Mouse (Mus musculus) midbrain, embryonic 13.5 days (tissue): ENCODE measurements at regions not wholly inside any gene's neighbourhood (a gene's known extent, or its start where the extent isn't known, plus 50 kb on each side); places are given as distances from the start of the nearest gene placed in this dataset.

Experiments
- ATAC-seq: fragments of 200-750 bp; cut with Nextera tagmentation; 2 replicates; pipeline ENCODE4 v1.8.0; 2017; ENCODE audit warnings: mild to moderate bottlenecking, moderate TSS enrichment, moderate library complexity
- H3K27ac ChIP-seq: fragments of 300-500 bp; sonication (generic); 2 replicates; pipeline ENCODE4 v1.5.1; 2015; ENCODE audit warnings: inconsistent platforms, mild to moderate bottlenecking, moderate library complexity
- H3K27me3 ChIP-seq: fragments of 300-500 bp; sonication (generic); 2 replicates; pipeline ENCODE4 v1.6.1; 2015; ENCODE audit warnings: mild to moderate bottlenecking, inconsistent platforms
- H3K36me3 ChIP-seq: fragments of 300-500 bp; sonication (generic); 2 replicates; pipeline ENCODE4 v1.6.1; 2015; ENCODE audit warnings: mild to moderate bottlenecking, inconsistent platforms
- H3K4me1 ChIP-seq: fragments of 300-500 bp; sonication (generic); replicated peaks from 2 replicates; pipeline ENCODE4 v1.6.1; 2015; ENCODE audit warnings: inconsistent platforms
- H3K4me2 ChIP-seq: fragments of 300-500 bp; sonication (generic); replicated peaks from 2 replicates; pipeline ENCODE4 v1.6.1; 2015; ENCODE audit warnings: moderate library complexity, mild to moderate bottlenecking, inconsistent platforms
- H3K4me3 ChIP-seq: fragments of 300-500 bp; sonication (generic); replicated peaks from 2 replicates; pipeline ENCODE4 v1.5.1; 2015; ENCODE audit warnings: mild to moderate bottlenecking, inconsistent platforms
- H3K9ac ChIP-seq: fragments of 300-500 bp; sonication (generic); replicated peaks from 2 replicates; pipeline ENCODE4 v1.6.1; 2015; ENCODE audit warnings: mild to moderate bottlenecking, inconsistent platforms
- H3K9me3 ChIP-seq: fragments of 300-500 bp; sonication (generic); 2 replicates; pipeline ENCODE4 v1.6.1; 2016; ENCODE audit warnings: mild to moderate bottlenecking, inconsistent platforms
- WGBS: fragments of 180-500 bp; shearing (Covaris S2); methylation state at CpG from one replicate; pipeline ENCODE4 v1.1.7; 2015; 5-methylcytosine and 5-hydroxymethylcytosine counted together

DNA sequence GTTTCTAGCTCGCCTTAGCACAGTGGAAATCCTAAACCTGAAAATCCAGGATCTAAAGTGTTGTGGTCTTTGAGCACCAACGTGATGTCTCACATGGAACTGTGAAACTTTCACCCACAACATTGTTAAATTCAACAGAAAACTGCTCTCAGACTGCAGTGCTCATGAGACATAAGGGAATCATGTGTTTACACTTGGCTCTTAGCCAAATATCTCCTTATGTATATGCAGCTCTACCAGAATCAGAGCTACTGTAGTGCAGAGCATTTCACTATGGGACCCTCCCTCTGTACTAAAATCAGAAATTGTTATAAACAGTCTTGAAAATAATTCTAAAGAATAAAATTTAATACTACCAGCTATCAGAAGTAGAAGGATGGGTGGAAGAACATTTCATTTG, 778.8 kb upstream of the Fam84a start:
- no peaks in the 10 kb centered on the region for H3K36me3 ChIP-seq
- no peaks in the 10 kb centered on the region for H3K9me3 ChIP-seq
- H3K4me3 ChIP-seq: no peak overlapping the region
- no peak for ATAC-seq
- H3K27me3 ChIP-seq: 0 out of 2 replicates have a peak, but pooled peaks cover 4% of the 10 kb centered on the region
- H3K4me2 ChIP-seq: no peak overlapping the region
- no peak overlapping the region for H3K27ac ChIP-seq
- 92% methylated on average over 2 of the region's 2 CpGs for WGBS
- no peak overlapping the region for H3K9ac ChIP-seq
- no peaks in the 10 kb centered on the region for H3K4me1 ChIP-seq

DNA sequence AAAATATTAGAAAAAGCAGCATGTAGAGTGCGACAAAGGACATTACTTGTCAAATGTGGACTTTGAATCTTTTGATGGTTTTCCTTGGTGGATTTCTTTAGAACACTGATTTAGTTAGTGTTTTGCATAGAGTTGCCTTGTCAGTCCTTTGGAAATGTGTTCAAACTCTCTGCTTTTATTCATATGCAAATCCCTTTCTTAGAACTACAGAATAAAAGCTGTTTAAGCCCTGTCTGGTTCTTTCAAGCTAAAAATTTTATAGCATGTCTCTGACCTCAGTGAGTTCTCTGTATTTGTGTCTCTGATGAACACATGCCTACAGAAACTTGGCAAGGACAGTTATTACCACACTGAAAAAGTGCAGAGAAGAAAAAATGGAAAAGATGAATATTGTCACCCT, 775.7 kb upstream of the Fam84a start:
- 0 out of 2 replicates have a peak, but pooled peaks cover 4% of the 10 kb centered on the region for H3K27me3 ChIP-seq
- no peaks in the 10 kb centered on the region for H3K36me3 ChIP-seq
- H3K27ac ChIP-seq: no peak overlapping the region
- no peak overlapping the region for H3K4me2 ChIP-seq
- no peak overlapping the region for H3K9ac ChIP-seq
- no peak overlapping the region for H3K4me3 ChIP-seq
- ATAC-seq: peak; percentile 55; the same call in 1 of the 2 replicates
- no peaks in the 10 kb centered on the region for H3K4me1 ChIP-seq
- WGBS: 17% methylated on average over 1 of the region's 1 CpGs
- no peaks in the 10 kb centered on the region for H3K9me3 ChIP-seq

DNA sequence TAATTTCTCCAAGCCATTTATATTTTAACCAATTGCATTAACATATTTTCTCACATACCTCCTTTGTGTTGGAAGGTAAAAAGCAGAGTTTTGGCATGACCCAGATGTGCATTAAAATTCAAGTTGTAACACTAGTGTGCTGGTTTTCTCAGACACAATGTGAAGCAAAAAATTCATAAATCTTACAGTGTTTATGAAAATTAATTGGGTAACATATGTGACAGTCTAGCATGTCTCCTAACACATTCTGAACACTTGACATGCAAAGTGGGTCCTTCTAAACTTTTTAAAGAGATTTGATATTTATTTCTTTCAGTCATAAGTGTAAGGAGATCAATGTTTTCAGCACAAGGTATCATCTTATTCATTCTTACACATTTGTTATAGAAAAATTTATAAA, 771.9 kb upstream of the Fam84a start:
- no peak for ATAC-seq
- H3K36me3 ChIP-seq: no peaks in the 10 kb centered on the region
- H3K9me3 ChIP-seq: no peaks in the 10 kb centered on the region
- H3K4me1 ChIP-seq: no peaks in the 10 kb centered on the region
- 0 out of 2 replicates have a peak, but pooled peaks cover 4% of the 10 kb centered on the region for H3K27me3 ChIP-seq
- no peak overlapping the region for H3K4me2 ChIP-seq
- H3K9ac ChIP-seq: no peak overlapping the region
- H3K4me3 ChIP-seq: no peak overlapping the region
- no peak overlapping the region for H3K27ac ChIP-seq

DNA sequence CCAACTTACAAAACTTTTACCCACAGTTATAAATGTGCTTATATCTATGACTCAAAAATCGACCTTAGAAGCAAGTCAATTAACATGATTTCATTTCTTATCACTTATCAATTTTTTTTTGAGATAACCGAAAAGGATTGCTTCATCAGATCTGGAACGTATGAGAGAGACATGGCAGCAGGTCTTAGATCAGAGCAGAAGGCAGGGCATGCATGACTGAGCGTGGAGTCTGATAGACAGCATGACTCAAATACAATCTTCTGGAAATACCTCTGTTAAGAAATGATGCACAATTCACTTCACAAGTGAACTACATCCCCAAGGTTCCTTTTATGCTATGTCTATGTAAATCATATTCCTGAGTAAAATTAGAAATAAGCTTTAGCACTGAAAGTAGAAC, 760.1 kb upstream of the Fam84a start:
- 78% methylated on average over 4 of the region's 4 CpGs for WGBS
- no peaks in the 10 kb centered on the region for H3K36me3 ChIP-seq
- H3K9ac ChIP-seq: no peak overlapping the region
- H3K27ac ChIP-seq: no peak overlapping the region
- H3K27me3 ChIP-seq: no peaks in the 10 kb centered on the region
- H3K9me3 ChIP-seq: no peaks in the 10 kb centered on the region
- H3K4me2 ChIP-seq: no peak overlapping the region
- H3K4me1 ChIP-seq: no peaks in the 10 kb centered on the region
- no peak for ATAC-seq
- no peak overlapping the region for H3K4me3 ChIP-seq

DNA sequence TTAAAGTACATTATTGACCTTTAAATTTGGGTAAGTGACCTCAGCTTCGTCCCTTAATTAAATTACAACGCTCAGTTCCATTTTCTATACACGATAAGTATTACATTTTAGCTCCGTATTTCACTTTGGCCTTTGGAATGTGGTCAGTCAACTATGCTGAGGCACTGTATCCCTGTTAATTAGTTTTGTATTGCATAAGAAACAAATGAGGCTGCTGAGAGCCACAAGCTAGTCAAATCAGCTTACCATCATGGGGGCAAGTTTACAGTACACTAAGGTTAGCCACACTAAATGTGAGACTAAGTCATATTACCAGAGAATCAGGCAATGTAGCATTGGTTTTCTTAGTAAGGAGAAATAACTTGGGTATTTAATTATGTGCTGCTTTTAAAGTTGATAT, 731.3 kb upstream of the Fam84a start:
- Histone ChIP-seq H3K4me1 (no peaks in the 10 kb centered on the region), H3K9ac (no peak overlapping the region), H3K9me3 (no peaks in the 10 kb centered on the region), H3K27ac (no peak overlapping the region), H3K4me3 (no peak overlapping the region), H3K4me2 (no peak overlapping the region), H3K27me3 (no peaks in the 10 kb centered on the region), H3K36me3 (no peaks in the 10 kb centered on the region)
- WGBS: 90% methylated on average over 4 of the region's 4 CpGs
- no peak for ATAC-seq

DNA sequence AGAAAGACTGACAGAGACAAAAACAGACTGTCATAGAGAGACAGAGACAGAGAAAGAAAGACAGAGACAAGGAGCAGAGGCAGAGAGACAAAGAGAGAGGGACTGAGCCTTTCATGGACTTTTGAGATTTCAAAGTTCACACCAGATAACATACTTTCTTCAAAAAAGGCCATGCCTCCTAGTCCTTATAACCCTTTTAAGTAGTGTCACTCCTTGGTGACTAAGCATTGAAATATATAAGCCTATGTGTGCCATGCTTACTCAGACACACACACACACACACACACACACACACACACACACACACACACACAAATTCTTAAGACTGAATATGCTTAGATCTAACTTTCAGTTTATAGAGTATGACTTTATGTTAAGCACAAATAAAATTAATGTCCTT, 728.6 kb upstream of the Fam84a start:
- H3K9ac ChIP-seq: no peak overlapping the region
- ATAC-seq: no peak
- no peak overlapping the region for H3K27ac ChIP-seq
- no peaks in the 10 kb centered on the region for H3K36me3 ChIP-seq
- no peak overlapping the region for H3K4me2 ChIP-seq
- no peaks in the 10 kb centered on the region for H3K9me3 ChIP-seq
- H3K4me1 ChIP-seq: peaks cover 5% of the 10 kb centered on the region; the same call in 1 of the 2 replicates
- no peaks in the 10 kb centered on the region for H3K27me3 ChIP-seq
- no peak overlapping the region for H3K4me3 ChIP-seq

DNA sequence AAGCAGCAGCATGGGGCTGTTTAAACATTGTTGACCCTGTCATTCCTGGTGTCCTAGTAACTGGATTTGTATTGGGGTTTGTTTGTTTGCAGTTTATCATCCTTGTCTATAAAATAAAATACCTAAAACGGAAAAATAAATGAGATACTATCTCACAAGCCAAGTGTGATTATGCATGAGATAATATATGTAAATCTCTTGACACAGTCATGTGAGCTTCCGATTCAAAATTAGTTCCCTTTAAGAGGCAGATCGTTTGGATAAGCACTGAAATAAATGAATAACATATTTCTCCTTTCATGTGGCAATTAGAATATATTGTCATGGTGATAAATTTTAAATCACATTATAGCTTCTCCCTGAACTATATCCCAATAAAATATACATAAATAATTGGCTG, 723.4 kb upstream of the Fam84a start:
- Histone ChIP-seq H3K27ac (no peak overlapping the region), H3K4me1 (peaks cover 10% of the 10 kb centered on the region; the same call in 1 of the 2 replicates), H3K9ac (no peak overlapping the region), H3K9me3 (no peaks in the 10 kb centered on the region), H3K27me3 (no peaks in the 10 kb centered on the region), H3K4me2 (no peak overlapping the region), H3K4me3 (no peak overlapping the region), H3K36me3 (no peaks in the 10 kb centered on the region)
- 0 out of 2 replicates have a peak, but pooled peaks have one; percentile 53 for ATAC-seq
- WGBS: 28% methylated on average over 3 of the region's 3 CpGs

DNA sequence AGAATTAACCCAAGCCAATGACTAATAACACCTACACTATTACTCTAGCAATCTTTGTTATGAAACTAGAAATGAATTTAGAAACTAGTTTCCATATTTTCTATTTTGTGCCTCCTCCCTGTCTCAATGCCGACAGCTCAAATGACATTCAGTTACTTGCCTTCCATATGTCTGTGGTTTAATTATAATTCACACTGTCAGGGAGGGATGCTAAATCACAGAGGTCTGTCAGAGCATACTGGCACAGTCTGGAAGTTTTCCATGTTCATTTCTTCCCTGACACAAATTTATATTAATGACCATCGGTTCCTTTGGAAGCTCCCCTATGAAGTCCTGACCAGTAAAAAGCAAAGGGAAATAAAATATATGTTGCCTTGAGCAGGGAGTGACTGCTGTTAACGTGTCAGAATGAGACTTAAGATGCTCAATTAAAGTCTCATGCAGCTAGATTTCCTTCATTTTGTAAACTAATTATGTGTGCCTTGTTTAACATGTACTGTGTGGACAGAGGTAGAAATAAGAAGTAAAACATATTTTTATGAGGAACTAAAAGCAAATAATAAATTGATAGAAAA, 719.6 kb upstream of the Fam84a start:
- Histone ChIP-seq H3K9me3 (no peaks in the 10 kb centered on the region), H3K27ac (no peak overlapping the region), H3K27me3 (no peaks in the 10 kb centered on the region), H3K4me2 (no peak overlapping the region), H3K9ac (no peak overlapping the region), H3K36me3 (no peaks in the 10 kb centered on the region), H3K4me3 (no peak overlapping the region), H3K4me1 (peaks cover 10% of the 10 kb centered on the region; the same call in 1 of the 2 replicates)
- 75% methylated on average over 3 of the region's 3 CpGs for WGBS
- ATAC-seq: no peak

DNA sequence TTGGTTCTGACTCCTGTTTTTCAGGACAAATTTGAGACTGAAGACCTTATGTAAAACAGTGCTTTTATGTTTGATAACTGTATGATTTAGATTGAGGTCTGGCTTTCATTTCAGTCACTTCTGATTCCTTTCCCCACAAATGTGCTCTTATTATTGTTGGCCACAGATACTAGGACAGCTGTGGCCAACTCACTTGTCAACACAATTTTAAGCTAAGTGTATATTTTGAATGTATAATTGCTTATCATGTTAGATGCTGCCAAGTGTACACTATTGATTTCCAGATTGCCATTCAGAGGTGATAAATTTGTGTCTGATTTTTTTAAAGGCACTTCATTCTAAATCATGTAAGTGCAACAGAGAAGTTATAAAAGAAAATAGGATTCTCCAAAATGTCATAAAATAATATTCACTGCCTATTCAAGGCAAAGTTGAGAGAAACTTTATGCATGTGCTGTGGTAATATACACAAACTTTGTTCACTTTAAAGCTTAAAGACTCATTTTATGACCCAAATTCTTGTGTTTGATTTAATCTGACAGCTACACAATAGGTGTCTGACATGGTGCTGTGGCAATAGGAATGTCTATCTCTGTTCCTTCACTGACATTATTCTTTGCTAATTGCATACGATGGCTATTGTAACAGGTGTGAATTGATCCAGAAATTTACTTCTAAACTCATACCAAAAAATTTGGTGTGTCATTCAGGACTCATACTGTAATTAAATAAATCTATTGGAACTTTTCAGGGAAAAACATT, 708.1 kb upstream of the Fam84a start:
- Histone ChIP-seq H3K4me1 (no peaks in the 10 kb centered on the region), H3K9ac (no peak overlapping the region), H3K4me2 (no peak overlapping the region), H3K4me3 (no peak overlapping the region), H3K36me3 (no peaks in the 10 kb centered on the region), H3K27me3 (no peaks in the 10 kb centered on the region), H3K27ac (no peak overlapping the region), H3K9me3 (no peaks in the 10 kb centered on the region)
- no peak for ATAC-seq
- 44% methylated on average over 1 of the region's 1 CpGs for WGBS

DNA sequence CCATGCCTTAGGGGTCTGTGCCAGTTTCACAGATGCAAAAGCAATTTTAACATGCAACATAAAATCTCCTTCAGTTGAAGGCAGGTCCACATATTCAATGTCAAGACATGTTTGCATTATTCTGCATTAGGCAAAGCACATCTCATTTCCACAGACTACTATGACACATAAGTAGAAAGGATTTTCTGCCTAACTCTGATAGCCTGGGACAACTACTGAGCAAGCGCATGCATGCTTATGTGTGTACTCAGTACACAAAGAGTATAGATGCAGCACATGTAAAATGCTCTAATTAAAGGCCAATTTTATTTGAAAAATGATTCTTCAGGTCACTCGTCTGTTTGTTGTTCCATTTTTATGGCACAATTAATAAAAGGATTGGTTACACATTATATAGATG, 707.2 kb upstream of the Fam84a start:
- ATAC-seq: no peak
- WGBS: 81% methylated on average over 2 of the region's 2 CpGs
- Histone ChIP-seq H3K4me2 (no peak overlapping the region), H3K4me3 (no peak overlapping the region), H3K36me3 (no peaks in the 10 kb centered on the region), H3K27me3 (no peaks in the 10 kb centered on the region), H3K9ac (no peak overlapping the region), H3K27ac (no peak overlapping the region), H3K4me1 (no peaks in the 10 kb centered on the region), H3K9me3 (no peaks in the 10 kb centered on the region)

DNA sequence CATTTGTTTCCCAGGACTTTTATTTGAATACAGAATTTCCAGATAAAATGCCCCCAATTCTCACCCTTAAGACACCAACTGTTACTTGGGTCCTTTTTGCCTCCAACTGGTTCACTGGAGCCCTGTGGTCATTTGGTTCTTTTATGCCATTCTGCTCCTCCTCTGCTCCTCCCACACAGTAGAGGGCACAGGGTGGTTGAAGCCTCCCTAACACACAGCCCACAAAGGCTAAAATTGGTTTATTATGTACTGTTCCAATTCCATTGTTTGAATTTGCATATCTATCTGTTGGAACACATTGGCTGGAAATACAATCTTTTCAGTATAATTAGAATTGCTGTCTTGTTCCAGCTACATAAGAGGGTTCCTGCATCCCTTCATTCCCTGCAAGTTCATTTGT, 683.7 kb upstream of the Fam84a start:
- no peaks in the 10 kb centered on the region for H3K36me3 ChIP-seq
- no peaks in the 10 kb centered on the region for H3K9me3 ChIP-seq
- H3K4me3 ChIP-seq: no peak overlapping the region
- H3K27ac ChIP-seq: no peak overlapping the region
- no peak overlapping the region for H3K4me2 ChIP-seq
- H3K27me3 ChIP-seq: no peaks in the 10 kb centered on the region
- H3K4me1 ChIP-seq: no peaks in the 10 kb centered on the region
- no peak overlapping the region for H3K9ac ChIP-seq
- peak; percentile 55; the same call in 1 of the 2 replicates for ATAC-seq
